Mouse (Mus musculus): ENCODE measurements around the gene Usp47. TPM values are rescaled to one million over a fixed set of nuclear protein-coding genes. Genes with fewer than 3 reads are reported as not detected.

Usp47 gene
- total and polyA plus RNA-seq, 3 experiments: 37.3 to 122 (median 47.8) TPM

DNA sequence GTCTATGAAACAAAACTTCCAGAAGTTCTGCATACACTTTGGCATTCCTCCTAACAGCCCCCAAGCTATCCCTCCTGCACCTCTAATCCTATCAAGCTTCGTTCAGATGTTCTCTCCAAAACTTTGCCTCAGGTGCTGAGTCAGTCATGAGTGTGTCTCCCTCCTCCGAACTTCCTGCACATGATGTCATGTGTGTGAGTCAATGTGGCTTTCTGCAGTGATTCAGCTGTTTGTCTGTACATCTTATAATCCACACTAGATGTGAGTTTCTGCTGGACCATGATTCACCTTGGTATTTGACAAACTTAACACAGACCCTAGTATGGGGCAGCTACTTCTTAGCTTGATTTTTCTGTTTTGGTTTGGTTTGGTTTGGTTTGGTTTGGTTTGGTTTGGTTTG, 46.9 kb upstream of the Usp47 start:
- no peaks in the 10 kb centered on the region for H3K9me3 ChIP-seq (replicated peaks; ENCODE audit: insufficient read depth, low read length)
- H3K27me3 ChIP-seq (ENCODE audit: control insufficient read depth in 1 of 2, insufficient read depth in 2 of 2, low read length in 2 of 2): no peaks in the 10 kb centered on the region; a peak in 1 of 4 replicates
- no peak overlapping the region for H3K27ac ChIP-seq (ENCODE audit: control insufficient read depth, low read depth, low read length)
- no peak for TF ChIP-seq UBTF (IDR thresholded peaks at IDR 0.05; ENCODE audit: borderline replicate concordance, insufficient read depth, low read depth, low read length)
- TF ChIP-seq ZMIZ1 (IDR thresholded peaks at IDR 0.05; ENCODE audit: low read depth, low read length): no peak
- TF ChIP-seq ETS1 (IDR thresholded peaks at IDR 0.05; ENCODE audit: low read depth, low read length): no peak
- TF ChIP-seq TAL1 (IDR thresholded peaks at IDR 0.05; ENCODE audit: low read length): no peak
- TF ChIP-seq MAFK (IDR thresholded peaks at IDR 0.05; ENCODE audit: borderline replicate concordance, low read depth, low read length): no peak
- no peak for TF ChIP-seq USF2 (IDR thresholded peaks at IDR 0.05; ENCODE audit: borderline replicate concordance in 1 of 2, insufficient read depth in 1 of 2, low read depth in 1 of 2, low read length in 2 of 2)
- no peak for TF ChIP-seq MYB (IDR thresholded peaks at IDR 0.05; ENCODE audit: low read depth, low read length)
- TF ChIP-seq RCOR1 (IDR thresholded peaks at IDR 0.05; ENCODE audit: low read depth, low read length): no peak
- TF ChIP-seq HCFC1 (IDR thresholded peaks at IDR 0.05; ENCODE audit: low read depth, low read length): no peak
- no peak for TF ChIP-seq POLR2AphosphoS2 (IDR thresholded peaks at IDR 0.05; ENCODE audit: low read length)
- TF ChIP-seq USF1 (IDR thresholded peaks at IDR 0.05; ENCODE audit: low read depth, low read length): no peak
- no peak for DNase-seq (ENCODE audit: low read depth, low spot score)
- H3K4me3 ChIP-seq (ENCODE audit: control insufficient read depth in 1 of 2, insufficient read depth in 1 of 2, low read depth in 2 of 2, low read length in 2 of 2): no peak overlapping the region
- H3K79me2 ChIP-seq (ENCODE audit: control insufficient read depth, insufficient read depth, low read length, poor library complexity): no peaks in the 10 kb centered on the region
- no peaks in the 10 kb centered on the region for H3K36me3 ChIP-seq (ENCODE audit: control insufficient read depth in 1 of 2, insufficient read depth in 2 of 2, low read length in 2 of 2)
- no peak overlapping the region for H3K9ac ChIP-seq (ENCODE audit: control insufficient read depth, low read depth, low read length, poor library complexity, severe bottlenecking)
- H3K4me1 ChIP-seq (ENCODE audit: control insufficient read depth in 1 of 2, insufficient read depth in 2 of 2, low read length in 2 of 2): no peaks in the 10 kb centered on the region

DNA sequence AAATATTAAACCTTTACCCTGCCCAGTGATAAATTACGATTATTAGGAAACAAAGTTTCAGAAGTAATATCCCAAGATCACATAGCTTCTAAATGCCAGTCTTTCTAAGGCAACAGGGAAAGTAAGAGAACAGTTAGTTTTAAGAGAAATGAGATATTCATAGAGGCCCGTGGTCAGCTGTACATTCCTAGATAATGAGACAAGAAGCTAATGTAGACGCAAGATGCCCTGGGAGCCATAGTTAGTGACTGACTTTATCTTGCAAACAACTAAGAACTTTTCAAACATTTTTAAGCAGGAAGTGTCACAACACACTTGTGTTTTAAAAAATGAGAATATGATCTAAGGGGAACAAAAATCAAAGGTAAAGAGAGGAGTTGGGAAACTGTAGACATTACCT, 45.4 kb upstream of the Usp47 start:
- Histone ChIP-seq H3K4me1 (ENCODE audit: control insufficient read depth in 1 of 2, insufficient read depth in 2 of 2, low read length in 2 of 2) (no peaks in the 10 kb centered on the region), H3K4me3 (ENCODE audit: control insufficient read depth in 1 of 2, insufficient read depth in 1 of 2, low read depth in 2 of 2, low read length in 2 of 2) (no peak overlapping the region), H3K27ac (ENCODE audit: control insufficient read depth, low read depth, low read length) (no peak overlapping the region), H3K36me3 (ENCODE audit: control insufficient read depth in 1 of 2, insufficient read depth in 2 of 2, low read length in 2 of 2) (no peaks in the 10 kb centered on the region), H3K9me3 (replicated peaks; ENCODE audit: insufficient read depth, low read length) (no peaks in the 10 kb centered on the region), H3K9ac (ENCODE audit: control insufficient read depth, low read depth, low read length, poor library complexity, severe bottlenecking) (no peak overlapping the region), H3K27me3 (ENCODE audit: control insufficient read depth in 1 of 2, insufficient read depth in 2 of 2, low read length in 2 of 2) (no peaks in the 10 kb centered on the region; a peak in 1 of 4 replicates), H3K79me2 (ENCODE audit: control insufficient read depth, insufficient read depth, low read length, poor library complexity) (no peaks in the 10 kb centered on the region)
- TF ChIP-seq NELFE (IDR thresholded peaks at IDR 0.05; ENCODE audit: low read depth, low read length) (no peak), USF1 (IDR thresholded peaks at IDR 0.05; ENCODE audit: low read depth, low read length) (no peak), CHD1 (IDR thresholded peaks at IDR 0.05; ENCODE audit: low read depth, low read length) (no peak), UBTF (IDR thresholded peaks at IDR 0.05; ENCODE audit: borderline replicate concordance, insufficient read depth, low read depth, low read length) (no peak), KAT2A (conservative IDR thresholded peaks at IDR 0.05; ENCODE audit: low read depth, low read length) (no peak), ETS1 (IDR thresholded peaks at IDR 0.05; ENCODE audit: low read depth, low read length) (no peak), POLR2AphosphoS5 (IDR thresholded peaks at IDR 0.05; ENCODE audit: borderline replicate concordance, low read depth, low read length) (no peak), MEF2A (IDR thresholded peaks at IDR 0.05; ENCODE audit: extremely low read depth, insufficient replicate concordance, low read depth, low read length, poor library complexity, severe bottlenecking) (no peak), ZKSCAN1 (IDR thresholded peaks at IDR 0.05; ENCODE audit: low read depth, low read length) (no peak), MXI1 (IDR thresholded peaks at IDR 0.05; ENCODE audit: low read depth, low read length) (no peak), GATA1 (IDR thresholded peaks at IDR 0.05; ENCODE audit: low read depth, low read length) (no peak)
- no peak for DNase-seq (ENCODE audit: low read depth, low spot score)

Data from MEL (cell line).